Mouse (Mus musculus) liver, postnatal 0 days (tissue): Measurements from ENCODE around the gene Mbnl2.

Source experiments
- CTCF ChIP-seq: sonication (generic); IDR thresholded peaks from 2 replicates; pipeline ENCODE4 v1.5.1; 2016; ENCODE audit warnings: antibody characterized with exemption, low read depth
- EP300 ChIP-seq: IDR thresholded peaks from 2 replicates; pipeline ENCODE4 v1.6.1; 2016; ENCODE audit warnings: antibody characterized with exemption, low read depth, mild to moderate bottlenecking

DNA sequence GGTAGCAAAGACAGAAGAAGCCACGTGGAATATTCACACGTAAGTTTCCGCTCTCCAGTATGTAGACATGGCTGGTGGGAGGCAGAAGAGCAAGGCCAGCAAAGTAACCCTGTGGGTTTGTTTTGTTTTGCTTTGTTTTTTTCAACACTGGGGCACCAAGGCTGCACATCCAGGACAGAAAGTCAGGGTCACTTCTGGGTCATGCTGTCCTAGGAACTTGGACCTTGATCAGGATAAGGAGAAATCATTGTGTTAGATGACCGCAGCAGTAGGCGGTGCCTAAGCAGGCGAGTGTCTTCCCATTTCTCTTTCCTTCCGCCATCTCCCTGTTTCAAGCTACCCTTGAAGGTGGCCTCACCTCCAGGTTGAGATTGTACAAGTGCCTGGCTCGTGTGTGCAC is 91.5 kb downstream of the Mbnl2 start:
- TF ChIP-seq CTCF (no peak), EP300 (peak; percentile 12; the same call in 1 of the 2 replicates)
